Mouse (Mus musculus) kidney, embryonic 14.5 days (tissue): ENCODE data around the gene Hebp2. TPM values are rescaled to one million over a fixed set of nuclear protein-coding genes. Genes with fewer than 3 reads are reported as not detected.

Experiments
- ATAC-seq: fragments of 200-750 bp; cut with Nextera tagmentation; 2 replicates; pipeline ENCODE4 v1.8.0; 2017; ENCODE audit warnings: moderate number of reproducible peaks, mild to moderate bottlenecking, moderate TSS enrichment, moderate library complexity; ENCODE audit not compliant: low FRiP score, low TSS enrichment
- H3K27ac ChIP-seq: fragments of 300-500 bp; sonication (generic); 2 replicates; pipeline ENCODE4 v1.5.1; 2014; ENCODE audit warnings: low read depth, mild to moderate bottlenecking, low read length, moderate library complexity, mixed read lengths
- H3K27me3 ChIP-seq: fragments of 300-500 bp; sonication (generic); 2 replicates; pipeline ENCODE4 v1.6.1; 2014; ENCODE audit warnings: mild to moderate bottlenecking, low read length; ENCODE audit not compliant: control insufficient read depth, insufficient read depth
- H3K36me3 ChIP-seq: fragments of 300-500 bp; sonication (generic); 2 replicates; pipeline ENCODE4 v1.6.1; 2014; ENCODE audit warnings: low read length, mixed read lengths; ENCODE audit not compliant: control insufficient read depth, insufficient read depth
- H3K4me1 ChIP-seq: fragments of 300-500 bp; sonication (generic); 2 replicates; pipeline ENCODE4 v1.6.1; 2014; ENCODE audit warnings: low read length, mixed read lengths; ENCODE audit not compliant: control insufficient read depth, insufficient read depth
- H3K4me2 ChIP-seq: fragments of 300-500 bp; sonication (generic); replicated peaks from 2 replicates; pipeline ENCODE4 v1.6.1; 2014; ENCODE audit warnings: low read depth, mild to moderate bottlenecking, low read length
- H3K4me3 ChIP-seq: fragments of 300-500 bp; sonication (generic); 2 replicates; pipeline ENCODE4 v1.5.1; 2014; ENCODE audit warnings: mild to moderate bottlenecking, low read length
- H3K9ac ChIP-seq: fragments of 300-500 bp; sonication (generic); 2 replicates; pipeline ENCODE4 v1.6.1; 2014; ENCODE audit warnings: low read depth, mild to moderate bottlenecking, low read length, moderate library complexity
- H3K9me3 ChIP-seq: fragments of 300-500 bp; sonication (generic); 2 replicates; pipeline ENCODE4 v1.6.1; 2016; ENCODE audit warnings: low read length; ENCODE audit not compliant: control insufficient read depth
- WGBS: fragments of 180-500 bp; shearing (Covaris S2); extraction: QIAGEN DNeasy Blood & Tissue Kit; methylation state at CpG from one replicate; pipeline ENCODE4 v1.1.7; 2014; 5-methylcytosine and 5-hydroxymethylcytosine counted together
- polyA plus RNA-seq: library from polyadenylated mRNA; unstranded; fragments of >200 nt; fragmentation: Nextera tagmentation; extraction: Ambion mirVana; gene quantifications from 2 replicates; pipeline ENCODE4 v1.2.1, GENCODE M21; 2014

Gene Hebp2
- polyA plus RNA-seq, 1 experiment from 2014 or later = 12.3 TPM

GRCm38 (mm10) chr10:18501997-18502396 lies 43.9 kb downstream of the Hebp2 start:
- Histone ChIP-seq H3K27ac (no peak overlapping the region), H3K9ac (no peak overlapping the region), H3K9me3 (no peaks in the 10 kb centered on the region), H3K27me3 (no peaks in the 10 kb centered on the region), H3K4me2 (no peak overlapping the region), H3K36me3 (peaks cover 3% of the 10 kb centered on the region; the same call in 1 of the 2 replicates), H3K4me3 (no peak overlapping the region), H3K4me1 (no peaks in the 10 kb centered on the region)
- WGBS = 67% methylated on average over 3 of the region's 3 CpGs
- ATAC-seq = no peak

GRCm38 (mm10) chr10:18497066-18497465 lies 48.8 kb downstream of the Hebp2 start:
- Histone ChIP-seq H3K9ac (no peak overlapping the region), H3K4me3 (no peak overlapping the region), H3K4me1 (peaks cover 7% of the 10 kb centered on the region; the same call in 1 of the 2 replicates), H3K4me2 (no peak overlapping the region), H3K27me3 (no peaks in the 10 kb centered on the region), H3K36me3 (peaks cover 3% of the 10 kb centered on the region; the same call in 1 of the 2 replicates), H3K9me3 (no peaks in the 10 kb centered on the region), H3K27ac (no peak overlapping the region)
- ATAC-seq = no peak
- WGBS = 79% methylated on average over 7 of the region's 7 CpGs

- H3K9ac ChIP-seq = no peak overlapping the region
- no peak overlapping the region for H3K27ac ChIP-seq
- H3K4me2 ChIP-seq = no peak overlapping the region
- H3K4me3 ChIP-seq = no peak overlapping the region
- no peaks in the 10 kb centered on the region for H3K9me3 ChIP-seq
- no peaks in the 10 kb centered on the region for H3K27me3 ChIP-seq
- H3K4me1 ChIP-seq = peaks cover 14% of the 10 kb centered on the region; the same call in 1 of the 2 replicates
- peaks cover 3% of the 10 kb centered on the region; the same call in 1 of the 2 replicates for H3K36me3 ChIP-seq
- WGBS = 44% methylated on average over 7 of the region's 7 CpGs
- ATAC-seq = peak; percentile 68
Measured at GRCm38 (mm10) chr10:18494249-18494648, 51.6 kb downstream of the Hebp2 start.

GRCm38 (mm10) chr10:18493010-18493894 lies 52.6 kb downstream of the Hebp2 start:
- no peak overlapping the region for H3K4me2 ChIP-seq
- H3K27ac ChIP-seq = no peak overlapping the region
- no peaks in the 10 kb centered on the region for H3K27me3 ChIP-seq
- H3K36me3 ChIP-seq = peaks cover 1% of the 10 kb centered on the region; the same call in 1 of the 2 replicates
- WGBS = 69% methylated on average over 11 of the region's 11 CpGs
- peak; percentile 61; the same call in 1 of the 2 replicates for ATAC-seq
- H3K9ac ChIP-seq = no peak overlapping the region
- no peaks in the 10 kb centered on the region for H3K9me3 ChIP-seq
- H3K4me3 ChIP-seq = no peak overlapping the region
- peaks cover 14% of the 10 kb centered on the region; the same call in 1 of the 2 replicates for H3K4me1 ChIP-seq

- 83% methylated on average over 4 of the region's 4 CpGs for WGBS
- Histone ChIP-seq H3K4me3 (no peak overlapping the region), H3K9ac (no peak overlapping the region), H3K4me2 (no peak overlapping the region), H3K4me1 (peaks cover 14% of the 10 kb centered on the region; the same call in 1 of the 2 replicates), H3K9me3 (no peaks in the 10 kb centered on the region), H3K36me3 (no peaks in the 10 kb centered on the region), H3K27ac (no peak overlapping the region), H3K27me3 (no peaks in the 10 kb centered on the region)
- no peak for ATAC-seq
Measured at GRCm38 (mm10) chr10:18491952-18492351, 53.9 kb downstream of the Hebp2 start.

- no peaks in the 10 kb centered on the region for H3K9me3 ChIP-seq
Measured at GRCm38 (mm10) chr10:18489936-18490335, 55.9 kb downstream of the Hebp2 start.

More at GRCm38 (mm10) chr10:18489936-18490335, 55.9 kb downstream of the Hebp2 start:
- Histone ChIP-seq H3K9ac (no peak overlapping the region), H3K27me3 (no peaks in the 10 kb centered on the region), H3K4me2 (no peak overlapping the region), H3K4me1 (peaks cover 14% of the 10 kb centered on the region; the same call in 1 of the 2 replicates), H3K27ac (no peak overlapping the region), H3K4me3 (no peak overlapping the region), H3K36me3 (no peaks in the 10 kb centered on the region)
- 79% methylated on average over 10 of the region's 10 CpGs for WGBS
- no peak for ATAC-seq

Other genes with a start within 250 kb of the Hebp2 start
- gene Nhsl1, start 227.1 kb downstream of the Hebp2 start, polyA plus RNA-seq = 9.8 and 11.9 TPM in 2 replicates
- 1.2 and 1.8 TPM in 2 replicates for gene Arfgef3, start 197.9 kb upstream of the Hebp2 start, polyA plus RNA-seq
- not detected in 2 replicates for gene Gm4922, start 240.7 kb upstream of the Hebp2 start, polyA plus RNA-seq